Mouse (Mus musculus) midbrain, embryonic 15.5 days (tissue): Measurements from ENCODE around the gene Tysnd1. TPM values are rescaled to one million over a fixed set of nuclear protein-coding genes. Genes with fewer than 3 reads are reported as not detected.

Source experiments
- ATAC-seq: fragments of 200-750 bp; cut with Nextera tagmentation; replicated peaks from 2 replicates; pipeline ENCODE4 v1.8.0; 2017; ENCODE audit warnings: moderate TSS enrichment
- H3K27ac ChIP-seq: fragments of 300-500 bp; sonication (generic); 2 replicates; pipeline ENCODE4 v1.5.1; 2015; ENCODE audit warnings: mild to moderate bottlenecking, inconsistent platforms
- H3K27me3 ChIP-seq: fragments of 300-500 bp; sonication (generic); replicated peaks from 2 replicates; pipeline ENCODE4 v1.6.1; 2015; ENCODE audit warnings: inconsistent platforms
- H3K36me3 ChIP-seq: fragments of 300-500 bp; sonication (generic); replicated peaks from 2 replicates; pipeline ENCODE4 v1.6.1; 2015; ENCODE audit warnings: inconsistent platforms
- H3K4me1 ChIP-seq: fragments of 300-500 bp; sonication (generic); 2 replicates; pipeline ENCODE4 v1.6.1; 2015; ENCODE audit warnings: inconsistent platforms
- H3K4me2 ChIP-seq: fragments of 300-500 bp; sonication (generic); 2 replicates; pipeline ENCODE4 v1.6.1; 2015; ENCODE audit warnings: inconsistent platforms, mild to moderate bottlenecking, moderate library complexity
- H3K4me3 ChIP-seq: fragments of 300-500 bp; sonication (generic); 2 replicates; pipeline ENCODE4 v1.5.1; 2015; ENCODE audit warnings: mild to moderate bottlenecking, inconsistent platforms
- H3K9ac ChIP-seq: fragments of 300-500 bp; sonication (generic); 2 replicates; pipeline ENCODE4 v1.6.1; 2015; ENCODE audit warnings: mild to moderate bottlenecking, inconsistent platforms
- H3K9me3 ChIP-seq: fragments of 300-500 bp; sonication (generic); 2 replicates; pipeline ENCODE4 v1.6.1; 2016; ENCODE audit warnings: inconsistent platforms
- WGBS: fragments of 180-500 bp; shearing (Covaris S2); methylation state at CpG from one replicate; pipeline ENCODE4 v1.1.7; 2015; ENCODE audit warnings: mixed read lengths; 5-methylcytosine and 5-hydroxymethylcytosine counted together
- polyA plus RNA-seq: library from polyadenylated mRNA; unstranded; fragments of >200 nt; fragmentation: Nextera tagmentation; extraction: Ambion mirVana; gene quantifications from 2 replicates; pipeline ENCODE4 v1.2.1, GENCODE M21; 2015

Gene Tysnd1
- polyA plus RNA-seq, 1 experiment from 2014 or later = 31.1 TPM

DNA sequence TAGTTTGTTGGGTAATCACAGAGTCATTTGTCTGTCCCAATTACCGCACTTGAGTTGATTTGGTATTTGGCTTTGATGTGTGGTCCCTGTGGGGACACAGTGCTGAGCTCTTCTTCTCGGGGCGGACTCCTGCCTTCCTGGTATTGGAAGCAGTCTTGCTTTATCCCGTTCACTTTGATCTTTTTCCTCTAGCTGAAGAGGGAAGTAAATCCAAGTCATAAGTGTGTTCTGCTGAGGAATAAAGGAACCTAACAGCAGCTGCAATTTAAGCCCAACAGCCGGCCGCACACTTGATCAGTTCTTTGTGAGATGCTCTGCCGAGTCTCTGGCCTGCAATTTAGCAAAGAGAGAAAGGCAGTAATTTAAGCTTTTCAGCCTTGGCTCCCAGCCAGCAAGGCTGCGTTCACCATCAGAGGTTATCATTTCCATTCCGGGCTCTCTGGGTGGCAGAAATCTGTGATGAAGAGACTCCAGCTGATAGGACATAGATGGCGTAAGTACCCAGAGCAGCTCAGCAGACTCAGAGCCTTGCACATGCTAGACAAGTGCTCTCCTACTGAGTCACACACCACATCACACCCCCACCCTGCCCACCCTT, 32.8 kb upstream of the Tysnd1 start:
- 41% methylated on average over 10 of the region's 10 CpGs for WGBS
- Histone ChIP-seq H3K27me3 (no peaks in the 10 kb centered on the region), H3K27ac (peak overlapping the region; percentile 66), H3K9ac (no peak overlapping the region; the same call in 1 of the 2 replicates), H3K9me3 (no peaks in the 10 kb centered on the region), H3K4me3 (no peak overlapping the region), H3K36me3 (peaks cover 16% of the 10 kb centered on the region; the same call in 1 of the 2 replicates), H3K4me2 (no peak overlapping the region), H3K4me1 (peaks cover 11% of the 10 kb centered on the region; the same call in 1 of the 2 replicates)
- peak; percentile 86 for ATAC-seq

DNA sequence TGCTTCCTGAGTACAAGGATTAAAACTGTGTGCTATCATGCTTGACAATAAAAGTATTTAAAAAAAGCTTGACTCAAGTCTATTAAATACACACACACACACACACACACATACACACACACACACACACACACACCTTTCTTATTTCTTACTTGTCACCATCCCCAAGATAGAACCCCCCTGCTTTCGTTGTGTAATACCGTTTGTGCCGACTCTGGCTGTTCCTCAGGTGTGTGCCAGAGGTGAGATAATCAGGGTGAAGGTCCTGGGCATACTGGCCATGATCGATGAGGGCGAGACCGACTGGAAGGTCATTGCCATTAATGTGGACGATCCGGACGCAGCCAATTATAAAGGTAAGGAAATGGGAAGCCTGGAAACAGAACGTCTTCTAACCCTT, 30.2 kb upstream of the Tysnd1 start:
- ATAC-seq = no peak

GRCm38 (mm10) chr10:61665651-61666050, 29.7 kb upstream of the Tysnd1 start:
- WGBS = 84% methylated on average over 3 of the region's 3 CpGs
- ATAC-seq = no peak
- Histone ChIP-seq H3K27ac (no peak overlapping the region), H3K9me3 (no peaks in the 10 kb centered on the region), H3K4me2 (no peak overlapping the region), H3K4me3 (no peak overlapping the region), H3K4me1 (peaks cover 11% of the 10 kb centered on the region; the same call in 1 of the 2 replicates), H3K9ac (no peak overlapping the region), H3K27me3 (no peaks in the 10 kb centered on the region), H3K36me3 (peaks cover 41% of the 10 kb centered on the region)

More for the DNA sequence above, 30.2 kb upstream of the Tysnd1 start:
- Histone ChIP-seq H3K4me2 (no peak overlapping the region), H3K9ac (no peak overlapping the region), H3K27me3 (no peaks in the 10 kb centered on the region), H3K9me3 (no peaks in the 10 kb centered on the region), H3K4me1 (peaks cover 11% of the 10 kb centered on the region; the same call in 1 of the 2 replicates), H3K27ac (no peak overlapping the region), H3K4me3 (no peak overlapping the region), H3K36me3 (peaks cover 36% of the 10 kb centered on the region)
- 97% methylated on average over 10 of the region's 10 CpGs for WGBS

- Histone ChIP-seq H3K4me2 (no peak overlapping the region), H3K9me3 (no peaks in the 10 kb centered on the region), H3K4me3 (no peak overlapping the region), H3K36me3 (peaks cover 62% of the 10 kb centered on the region), H3K9ac (no peak overlapping the region), H3K4me1 (no peaks in the 10 kb centered on the region), H3K27me3 (no peaks in the 10 kb centered on the region), H3K27ac (no peak overlapping the region)
- ATAC-seq = no peak
- WGBS = 84% methylated on average over 7 of the region's 7 CpGs
Observed at GRCm38 (mm10) chr10:61669289-61669688, 26.0 kb upstream of the Tysnd1 start.

GRCm38 (mm10) chr10:61669896-61670295, 25.4 kb upstream of the Tysnd1 start:
- Histone ChIP-seq H3K4me2 (no peak overlapping the region), H3K27ac (no peak overlapping the region), H3K4me3 (no peak overlapping the region), H3K27me3 (no peaks in the 10 kb centered on the region), H3K36me3 (peaks cover 64% of the 10 kb centered on the region), H3K4me1 (no peaks in the 10 kb centered on the region), H3K9ac (no peak overlapping the region), H3K9me3 (no peaks in the 10 kb centered on the region)
- ATAC-seq = no peak

DNA sequence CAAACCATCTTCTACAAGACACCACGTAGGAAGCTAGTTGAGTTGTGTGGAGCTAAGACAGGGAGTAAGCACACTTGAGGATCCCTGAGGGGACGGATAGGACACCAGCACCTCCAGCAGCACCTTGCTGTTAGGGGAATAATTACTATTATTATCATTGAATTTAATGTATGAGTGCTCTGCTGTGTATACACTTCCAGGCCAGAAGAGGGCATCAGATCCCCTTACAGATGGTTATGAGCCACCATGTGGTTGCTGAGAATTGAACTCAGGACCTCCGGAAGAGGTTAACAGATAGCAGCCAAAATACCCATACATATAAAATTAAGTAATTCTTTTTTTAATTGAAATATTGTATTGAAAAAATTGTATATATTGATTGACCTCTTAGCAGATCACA, 24.6 kb upstream of the Tysnd1 start:
- no peaks in the 10 kb centered on the region for H3K4me1 ChIP-seq
- ATAC-seq = no peak
- no peak overlapping the region for H3K4me2 ChIP-seq
- 94% methylated on average over 3 of the region's 3 CpGs for WGBS
- H3K9me3 ChIP-seq = no peaks in the 10 kb centered on the region
- no peak overlapping the region for H3K27ac ChIP-seq
- peaks cover 63% of the 10 kb centered on the region for H3K36me3 ChIP-seq
- no peak overlapping the region for H3K4me3 ChIP-seq
- H3K27me3 ChIP-seq = no peaks in the 10 kb centered on the region
- H3K9ac ChIP-seq = no peak overlapping the region

DNA sequence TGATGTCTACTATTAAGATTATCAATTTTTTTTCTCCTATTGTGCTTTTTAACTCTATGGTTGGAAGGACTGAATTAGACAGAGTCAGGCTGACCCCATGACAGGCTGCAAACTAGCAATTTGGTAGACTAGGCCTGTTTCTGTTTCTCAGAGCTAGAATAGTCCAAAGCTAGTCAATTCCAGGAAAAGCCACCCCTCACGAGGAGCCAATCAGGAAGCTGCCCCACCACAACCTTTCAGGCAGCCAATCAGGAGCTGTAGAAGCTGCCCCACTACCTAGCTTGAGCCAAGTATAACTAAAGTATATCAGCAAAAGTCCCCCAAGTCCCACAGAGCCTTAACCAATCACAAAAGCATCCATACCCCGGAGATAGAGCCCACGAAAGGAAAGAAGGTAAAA, 19.4 kb upstream of the Tysnd1 start:
- no peak overlapping the region for H3K27ac ChIP-seq
- no peak overlapping the region for H3K9ac ChIP-seq
- no peaks in the 10 kb centered on the region for H3K27me3 ChIP-seq
- H3K36me3 ChIP-seq = peaks cover 27% of the 10 kb centered on the region
- 82% methylated on average over 3 of the region's 3 CpGs for WGBS
- H3K4me1 ChIP-seq = peaks cover 8% of the 10 kb centered on the region
- H3K4me2 ChIP-seq = no peak overlapping the region
- H3K9me3 ChIP-seq = no peaks in the 10 kb centered on the region
- no peak for ATAC-seq
- no peak overlapping the region for H3K4me3 ChIP-seq

DNA sequence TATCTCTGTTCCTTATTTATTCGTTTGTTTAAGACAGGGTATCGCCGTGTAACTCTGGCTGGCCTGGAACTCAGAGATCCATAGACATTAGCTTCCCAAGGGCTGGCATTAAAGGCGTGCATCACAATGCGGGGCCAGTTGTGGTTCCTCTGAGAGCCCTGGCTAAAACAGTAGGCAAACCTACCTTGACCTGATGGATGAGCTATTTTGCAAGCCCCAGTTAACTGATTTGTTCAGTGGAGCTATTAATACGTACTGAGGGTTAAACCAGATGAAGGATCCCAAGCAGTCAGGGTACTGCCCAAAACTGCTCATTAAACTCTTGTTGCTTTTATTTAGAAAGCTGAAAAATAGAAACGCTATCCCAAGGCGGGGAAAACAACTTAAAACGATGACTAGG, 15.8 kb upstream of the Tysnd1 start:
- Histone ChIP-seq H3K27ac (peak overlapping the region; percentile 82), H3K4me1 (peaks cover 24% of the 10 kb centered on the region), H3K9ac (peak overlapping the region; percentile 94), H3K27me3 (no peaks in the 10 kb centered on the region), H3K4me2 (peak overlapping the region; percentile 75), H3K36me3 (peaks cover 5% of the 10 kb centered on the region; the same call in 1 of the 2 replicates), H3K9me3 (no peaks in the 10 kb centered on the region), H3K4me3 (peak overlapping the region; percentile 97)
- WGBS = 37% methylated on average over 9 of the region's 9 CpGs
- peak; percentile 18 for ATAC-seq

DNA sequence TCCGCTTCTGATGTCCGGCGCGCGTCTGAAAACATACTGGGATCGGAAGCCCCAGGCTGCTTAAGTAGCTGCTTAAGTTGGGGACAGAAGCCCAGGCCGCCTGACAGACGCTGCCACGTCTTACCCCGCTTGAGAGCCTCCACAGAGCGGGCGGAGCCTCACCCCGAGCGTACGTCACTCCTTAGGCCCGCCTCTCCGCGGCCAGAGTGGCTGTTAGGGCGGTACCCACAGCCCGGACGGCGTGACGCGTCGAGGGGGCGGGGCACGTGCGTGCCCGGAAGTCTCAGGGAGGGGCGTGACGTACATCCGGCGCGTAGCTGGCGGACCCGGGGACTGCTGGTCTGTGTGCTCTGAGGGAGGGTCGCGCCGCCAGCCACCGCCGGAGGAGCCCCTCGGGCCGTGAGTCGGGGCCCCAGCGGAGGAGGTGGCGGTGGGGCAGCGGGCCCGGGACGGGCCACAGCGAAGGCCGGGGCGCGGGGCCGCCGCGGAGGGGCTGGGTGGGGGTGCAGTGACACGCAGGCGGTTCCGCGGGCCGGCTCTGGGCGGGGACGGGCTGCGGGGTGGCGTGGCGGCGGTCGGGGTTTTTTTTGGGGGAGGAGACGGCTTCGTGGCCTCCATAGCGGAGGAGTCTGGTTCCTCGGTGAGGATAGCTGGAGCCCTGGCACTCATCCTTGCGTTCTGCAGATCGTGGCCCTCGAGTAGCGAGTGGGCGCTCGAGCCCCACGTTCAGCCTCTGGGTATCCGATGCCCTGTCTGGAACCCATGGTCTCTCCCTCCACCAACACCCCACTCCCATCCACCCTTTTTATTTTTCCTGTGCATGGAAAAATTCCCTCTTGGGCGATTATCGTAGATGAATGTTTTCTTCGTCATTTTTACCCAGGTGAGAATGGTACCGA, 15.1 kb upstream of the Tysnd1 start, which contains the start of gene Sar1a:
TSS of gene Sar1a (plus strand) at position 285 of the 899 bp plus-strand sequence.
- Histone ChIP-seq H3K4me3 (peak within 1 kb of the TSS; percentile 97), H3K36me3 (peaks cover 6% of the 10 kb centered on the region; the same call in 1 of the 2 replicates), H3K27me3 (no peaks in the 10 kb centered on the region), H3K4me1 (peaks cover 24% of the 10 kb centered on the region), H3K27ac (peak within 1 kb of the TSS; percentile 82), H3K9ac (peak within 1 kb of the TSS; percentile 94), H3K9me3 (no peaks in the 10 kb centered on the region), H3K4me2 (peak within 1 kb of the TSS; percentile 75)
- peak; percentile 100 for ATAC-seq
- WGBS = under 1% methylated on average over 75 of the region's 84 CpGs

DNA sequence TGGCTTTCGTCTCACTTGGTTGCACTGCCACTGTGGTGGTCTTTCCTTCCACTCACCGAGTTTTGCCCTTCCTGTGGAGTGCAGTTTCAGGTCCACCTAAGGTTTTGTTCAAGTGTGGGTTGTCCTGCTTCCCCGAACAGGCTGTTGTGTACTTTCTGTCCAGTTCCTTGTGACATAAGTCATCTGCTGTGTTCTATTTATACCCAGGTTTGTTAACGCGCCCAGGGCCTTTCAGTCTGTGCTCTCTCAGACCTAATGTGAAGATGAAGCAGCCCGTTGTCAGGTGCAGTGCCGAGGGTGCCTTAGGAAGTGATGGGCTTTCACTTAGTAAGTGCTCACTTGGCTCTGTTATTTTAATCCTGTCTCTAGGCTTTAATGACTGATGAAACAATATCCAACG, 5.9 kb upstream of the Tysnd1 start:
- ATAC-seq = no peak

GRCm38 (mm10) chr10:61693563-61693962, 1.8 kb upstream of the Tysnd1 start:
- 83% methylated on average over 4 of the region's 4 CpGs for WGBS
- H3K36me3 ChIP-seq = peaks cover 37% of the 10 kb centered on the region
- peaks cover 29% of the 10 kb centered on the region for H3K4me1 ChIP-seq
- no peak overlapping the region for H3K27ac ChIP-seq
- no peaks in the 10 kb centered on the region for H3K9me3 ChIP-seq
- no peak overlapping the region for H3K4me3 ChIP-seq
- no peak for ATAC-seq
- no peak overlapping the region for H3K4me2 ChIP-seq
- H3K27me3 ChIP-seq = no peaks in the 10 kb centered on the region
- H3K9ac ChIP-seq = no peak overlapping the region

More for the DNA sequence above, 5.9 kb upstream of the Tysnd1 start:
- WGBS = 93% methylated on average over 8 of the region's 8 CpGs
- Histone ChIP-seq H3K9me3 (no peaks in the 10 kb centered on the region), H3K4me1 (no peaks in the 10 kb centered on the region), H3K9ac (no peak overlapping the region), H3K36me3 (peaks cover 65% of the 10 kb centered on the region), H3K4me2 (no peak overlapping the region), H3K27me3 (no peaks in the 10 kb centered on the region), H3K4me3 (no peak overlapping the region), H3K27ac (no peak overlapping the region)

DNA sequence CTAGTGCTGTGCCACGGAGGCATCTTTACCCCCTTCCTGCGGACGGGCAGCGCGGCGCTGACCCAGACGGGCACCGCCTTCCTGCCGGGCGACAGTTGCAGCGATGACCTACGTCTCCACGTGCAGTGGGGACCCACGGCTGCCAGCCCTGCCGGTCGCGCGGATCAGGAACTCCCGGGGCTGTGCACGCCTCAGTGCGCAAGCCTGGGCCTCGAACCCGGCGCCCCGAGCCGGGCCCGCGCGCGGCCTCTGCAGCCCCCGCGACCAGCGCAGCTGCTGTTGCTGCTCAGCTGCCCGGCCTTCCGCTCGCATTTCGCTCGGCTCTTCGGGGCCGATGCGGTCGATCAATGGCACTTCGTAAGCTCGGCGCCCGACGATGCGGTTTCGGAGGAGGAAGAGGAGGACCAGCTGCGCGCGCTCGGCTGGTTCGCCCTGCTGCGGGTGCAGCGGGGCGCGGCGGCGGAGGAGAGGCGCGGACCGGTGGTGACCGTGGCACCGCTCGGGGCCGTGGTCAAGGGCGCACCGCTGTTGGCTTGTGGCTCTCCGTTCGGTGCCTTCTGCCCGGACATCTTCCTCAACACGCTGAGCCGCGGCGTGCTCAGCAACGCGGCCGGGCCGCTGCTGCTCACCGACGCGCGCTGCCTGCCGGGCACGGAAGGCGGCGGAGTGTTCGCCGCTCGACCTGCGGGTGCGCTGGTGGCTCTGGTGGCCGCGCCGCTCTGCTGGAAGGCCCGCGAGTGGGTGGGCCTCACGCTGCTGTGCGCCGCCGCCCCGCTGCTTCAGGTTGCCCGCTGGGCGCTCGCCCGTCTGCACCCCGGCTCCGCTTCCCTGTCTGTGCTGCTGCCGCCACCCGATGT, 617 bp downstream of the Tysnd1 start:
- under 1% methylated on average over 111 of the region's 111 CpGs for WGBS
- peak overlapping the region; percentile 76 for H3K27ac ChIP-seq
- H3K4me2 ChIP-seq = peak overlapping the region; percentile 100
- peak overlapping the region; percentile 83 for H3K9ac ChIP-seq
- H3K9me3 ChIP-seq = no peaks in the 10 kb centered on the region
- peaks cover 21% of the 10 kb centered on the region for H3K36me3 ChIP-seq
- peak; percentile 65 for ATAC-seq
- H3K4me1 ChIP-seq = peaks cover 29% of the 10 kb centered on the region
- H3K27me3 ChIP-seq = no peaks in the 10 kb centered on the region
- peak overlapping the region; percentile 80 for H3K4me3 ChIP-seq
